Mouse (Mus musculus): ENCODE measurements around the gene Tbc1d13. TPM values are rescaled to one million over a fixed set of nuclear protein-coding genes. Genes with fewer than 3 reads are reported as not detected.
A peak's percentile ranks its signal among the peaks of the same experiment; 100 is the strongest.
"Not testable (repeated sequence)": the region's sequence is repeated elsewhere in the genome, so short reads cannot be mapped to it uniquely, and the experiment has no call there.

The Tbc1d13 gene
- total RNA-seq, 4 experiments from 2014 or later, result 49.6 to 61.9 (median 58.5) TPM

DNA sequence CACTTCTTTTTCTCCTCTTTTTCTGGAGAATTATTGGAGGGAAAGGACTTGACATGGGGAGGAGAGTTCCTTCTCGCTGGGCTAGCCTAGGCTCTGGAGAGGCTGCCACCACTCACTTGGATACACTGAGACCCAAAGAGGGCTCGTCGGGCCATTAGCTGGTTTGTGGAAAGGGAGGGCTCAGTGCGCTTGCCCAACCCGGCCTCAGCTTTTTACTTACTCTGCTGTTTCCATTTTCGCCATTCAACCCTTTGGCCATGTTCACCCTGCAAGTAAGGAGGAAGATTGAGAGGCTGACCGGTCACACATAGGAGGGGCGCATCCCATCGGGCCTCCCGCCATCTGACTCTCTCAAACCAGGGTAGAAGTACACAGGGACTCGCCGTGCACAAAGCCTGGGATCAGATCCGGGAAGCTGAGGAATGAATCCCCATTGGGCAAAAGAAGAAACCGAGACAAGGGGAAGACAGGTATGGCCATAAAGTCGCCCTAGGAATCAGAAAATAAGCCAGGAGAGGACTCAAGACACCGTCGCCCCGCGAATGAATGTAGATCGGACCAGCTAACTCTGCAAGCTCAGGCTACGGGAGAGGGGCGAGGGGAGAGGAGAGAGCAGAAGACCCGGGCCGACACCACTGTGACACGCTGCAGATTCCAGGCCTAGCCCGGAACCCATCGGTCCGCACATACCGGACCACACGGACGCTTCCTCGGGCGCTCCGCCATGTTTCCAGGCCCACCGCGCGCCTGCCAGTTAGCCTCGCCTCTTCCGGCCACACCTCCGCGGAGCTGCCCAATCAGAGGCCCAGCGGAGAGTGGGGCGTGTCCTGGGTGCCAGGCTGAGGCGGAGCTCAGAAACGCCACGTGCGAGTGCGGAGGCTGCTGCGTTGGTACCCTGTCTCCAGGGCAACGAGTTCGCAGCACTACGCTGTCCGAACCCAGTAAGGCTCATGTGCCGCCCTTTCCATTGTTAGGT, 44.4 kb downstream of the Tbc1d13 start, which contains the start of gene Spout1:
Spout1 (minus strand) TSS at position 760 of the 976 bp plus-strand sequence.
- DNase-seq (ENCODE audit: low spot score in 2 of 2), result peak; percentile 94 to 96

DNA sequence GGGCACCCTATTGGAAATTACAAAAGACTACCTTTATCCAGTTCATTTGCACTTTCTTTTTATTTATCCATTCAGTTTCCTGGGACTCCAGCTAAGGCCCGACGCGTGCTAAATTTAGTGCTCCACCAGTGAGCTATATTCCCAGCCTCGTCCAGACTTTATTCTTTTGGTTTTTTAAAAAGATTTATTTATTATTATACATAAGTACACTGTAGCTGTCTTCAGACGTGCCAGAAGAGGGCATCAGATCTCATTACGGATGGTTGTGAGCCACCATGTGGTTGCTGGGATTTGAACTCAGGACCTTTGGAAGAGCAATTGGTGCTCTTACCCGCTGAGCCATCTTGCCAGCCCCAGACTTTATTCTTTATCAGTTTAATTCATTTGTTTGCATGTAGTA, 45.2 kb downstream of the Tbc1d13 start:
- not testable (repeated sequence) for DNase-seq (ENCODE audit: low spot score in 2 of 2)

DNA sequence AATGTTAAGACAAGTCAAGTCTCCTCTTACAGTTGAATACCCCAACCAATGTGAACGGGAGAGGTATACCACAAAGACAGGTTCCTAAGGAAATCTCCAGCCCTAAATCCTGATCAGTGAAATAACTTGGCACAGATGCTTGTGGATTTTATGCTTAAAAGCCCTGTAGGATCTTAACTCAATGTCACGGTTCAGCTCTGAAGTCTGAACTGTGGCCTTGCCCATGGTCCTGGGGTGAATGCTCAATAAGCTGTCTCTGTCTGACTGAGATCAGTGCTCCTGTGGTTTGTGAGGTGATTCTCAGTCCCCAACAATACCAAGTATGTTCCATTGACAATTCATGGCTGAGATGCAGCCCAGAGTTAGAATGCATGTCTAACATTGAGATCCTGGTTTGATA, 48.9 kb downstream of the Tbc1d13 start:
- DNase-seq (ENCODE audit: low spot score in 2 of 2), result no peak

DNA sequence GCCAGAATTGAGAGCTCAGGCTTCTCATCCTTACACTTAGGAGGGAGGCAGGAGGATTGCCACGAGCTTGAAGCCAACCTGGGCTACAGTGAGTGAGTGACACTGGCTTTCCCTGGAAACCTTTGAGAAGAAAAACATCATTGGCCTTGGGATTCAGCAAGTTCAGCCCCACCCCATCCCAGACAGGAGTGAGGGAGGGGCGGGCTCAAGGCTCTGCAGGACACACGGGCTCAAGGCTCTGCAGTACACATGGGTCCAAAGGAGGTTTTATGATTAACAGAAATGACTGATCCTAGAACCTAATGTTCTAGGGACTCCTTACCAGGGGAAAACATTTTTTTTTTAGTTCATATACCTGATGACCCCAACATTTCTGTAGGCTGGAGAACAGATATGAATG, 50.2 kb downstream of the Tbc1d13 start:
- DNase-seq (ENCODE audit: low spot score in 2 of 2), result no peak

DNA sequence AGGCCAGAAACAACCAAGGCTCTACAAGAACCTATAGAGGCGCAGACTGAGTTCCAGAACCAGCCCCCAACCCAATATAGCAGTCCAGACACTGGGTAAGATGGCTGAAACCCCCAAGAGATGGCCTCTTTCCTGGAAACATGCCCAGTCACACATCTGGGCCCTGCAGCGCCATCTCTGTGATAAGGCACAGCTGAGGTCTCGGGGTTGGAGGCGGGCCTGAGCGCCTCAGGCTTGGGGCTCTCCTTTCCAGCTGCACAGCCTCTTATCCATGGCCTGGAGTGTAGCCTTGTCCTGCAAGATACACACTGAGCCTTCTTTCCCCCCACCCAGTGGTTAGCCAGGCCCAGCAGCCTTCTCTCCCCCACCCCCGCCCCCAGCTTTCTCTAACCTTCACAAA, 51.7 kb downstream of the Tbc1d13 start:
- DNase-seq (ENCODE audit: low spot score in 2 of 2), result no peak

DNA sequence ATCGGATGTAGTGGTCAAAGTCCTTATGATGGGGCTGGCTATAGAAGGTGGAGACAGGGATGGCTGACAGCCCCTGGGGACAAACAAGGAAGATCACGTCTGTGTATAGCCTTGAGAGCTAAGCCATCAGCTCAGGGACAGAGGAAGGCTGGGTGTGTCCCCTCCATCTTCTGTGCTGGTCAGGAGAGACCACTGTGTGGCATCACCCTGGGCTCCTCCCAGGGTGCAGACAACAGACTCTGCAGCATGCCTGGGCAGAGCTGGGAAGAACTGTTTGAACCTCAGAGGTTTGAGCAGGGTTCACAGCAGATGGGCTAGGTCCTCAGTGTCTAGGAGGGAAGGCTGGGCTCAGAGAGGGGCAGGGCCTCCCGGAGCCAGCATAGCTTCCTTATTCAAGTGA, 52.1 kb downstream of the Tbc1d13 start:
- DNase-seq (ENCODE audit: low spot score in 2 of 2), result no peak

DNA sequence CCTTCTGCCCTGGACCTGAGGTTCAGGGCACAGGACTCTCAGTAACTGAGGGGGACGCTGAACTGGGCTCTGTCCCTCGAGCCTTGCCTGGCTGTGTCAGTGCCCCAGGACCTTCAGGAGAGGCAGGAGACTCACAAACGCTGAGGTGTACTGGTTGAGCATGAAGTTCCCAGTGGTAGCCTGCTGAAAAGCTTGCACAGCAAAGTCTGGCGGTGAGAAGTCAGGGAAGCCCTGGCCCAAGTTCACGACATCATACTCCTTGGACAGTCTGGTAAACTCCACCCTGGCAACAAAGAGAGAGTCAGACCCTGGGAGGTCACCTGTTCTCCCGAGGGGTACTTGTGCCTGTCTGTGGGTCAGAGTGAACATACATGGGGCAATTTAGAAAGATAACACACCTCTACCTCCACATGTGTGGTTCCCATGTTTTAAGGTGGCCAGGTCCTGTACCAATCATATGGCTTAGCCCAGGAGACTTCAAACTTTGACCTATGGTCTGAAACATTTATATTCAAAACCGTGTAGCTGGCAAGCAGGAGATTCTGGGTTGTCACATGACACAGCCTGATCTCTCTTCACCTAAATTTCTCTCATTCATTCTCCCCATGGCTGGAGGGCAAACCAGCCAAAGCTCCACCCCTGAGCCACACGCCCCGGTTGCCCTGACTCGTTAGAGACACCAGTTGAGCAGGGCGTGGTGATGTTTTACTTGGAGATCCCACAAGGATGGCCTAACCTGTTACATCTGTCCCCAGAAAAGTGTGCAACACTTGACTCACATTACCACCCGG, 58.4 kb downstream of the Tbc1d13 start:
- no peak for DNase-seq (ENCODE audit: low spot score in 2 of 2)

DNA sequence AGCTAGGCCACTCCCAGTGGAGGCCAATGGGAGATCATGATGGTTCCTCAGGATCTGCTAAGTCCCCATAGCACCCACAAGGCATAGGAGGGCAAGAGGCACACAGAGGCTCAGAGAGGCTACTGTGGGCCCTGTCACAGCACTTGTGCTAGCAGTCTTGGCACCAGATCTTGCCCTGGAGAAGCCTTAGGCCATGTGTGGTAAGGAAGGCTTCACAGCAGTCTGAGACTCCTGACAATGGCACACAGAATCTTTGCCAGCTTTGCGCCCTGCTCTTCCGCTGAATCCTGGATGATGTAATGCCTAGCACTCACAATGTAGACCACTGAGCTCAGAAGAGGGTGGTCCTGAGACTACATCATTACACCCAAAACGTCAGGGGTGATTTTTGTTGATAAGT, 61.1 kb downstream of the Tbc1d13 start:
- no peak for DNase-seq (ENCODE audit: low spot score in 2 of 2)

DNA sequence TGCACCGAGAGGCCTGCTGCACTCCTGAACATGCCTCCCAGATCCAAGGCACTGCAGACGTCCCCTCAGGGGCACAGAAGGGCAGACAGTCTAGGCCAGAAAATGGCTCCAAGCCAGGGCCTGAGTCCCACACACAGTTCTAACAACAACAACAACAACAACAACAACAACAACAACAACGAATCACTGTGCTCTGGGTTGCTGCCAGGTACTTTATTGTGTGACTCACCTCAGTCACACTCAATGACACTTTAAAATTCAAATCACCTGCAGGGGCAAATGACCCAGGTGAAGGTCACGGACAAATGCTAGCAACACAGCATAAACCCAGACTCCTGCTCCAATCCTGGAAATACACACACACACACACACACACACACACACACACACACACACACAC, 64.5 kb downstream of the Tbc1d13 start:
- DNase-seq (ENCODE audit: low spot score in 2 of 2), result no peak

DNA sequence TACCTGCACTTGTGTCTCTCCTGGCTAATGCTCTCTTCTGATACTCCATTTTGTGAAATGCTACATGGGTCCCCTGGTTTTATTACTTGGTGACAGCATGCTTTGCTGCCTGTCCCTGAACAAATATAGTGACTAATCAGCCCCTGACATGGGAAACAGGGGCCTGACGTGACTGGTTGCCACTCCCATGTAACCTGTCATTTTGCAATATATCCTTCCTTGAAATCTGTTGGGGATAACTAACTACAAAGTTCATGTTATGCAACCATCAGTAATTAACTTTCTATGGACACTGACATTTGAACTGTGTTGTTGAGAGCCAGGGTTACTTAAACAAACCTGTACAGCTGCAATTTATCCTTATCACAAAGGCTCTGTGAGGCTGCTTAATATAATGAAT, 66.4 kb downstream of the Tbc1d13 start:
- DNase-seq (ENCODE audit: low spot score in 2 of 2), result no peak

DNA sequence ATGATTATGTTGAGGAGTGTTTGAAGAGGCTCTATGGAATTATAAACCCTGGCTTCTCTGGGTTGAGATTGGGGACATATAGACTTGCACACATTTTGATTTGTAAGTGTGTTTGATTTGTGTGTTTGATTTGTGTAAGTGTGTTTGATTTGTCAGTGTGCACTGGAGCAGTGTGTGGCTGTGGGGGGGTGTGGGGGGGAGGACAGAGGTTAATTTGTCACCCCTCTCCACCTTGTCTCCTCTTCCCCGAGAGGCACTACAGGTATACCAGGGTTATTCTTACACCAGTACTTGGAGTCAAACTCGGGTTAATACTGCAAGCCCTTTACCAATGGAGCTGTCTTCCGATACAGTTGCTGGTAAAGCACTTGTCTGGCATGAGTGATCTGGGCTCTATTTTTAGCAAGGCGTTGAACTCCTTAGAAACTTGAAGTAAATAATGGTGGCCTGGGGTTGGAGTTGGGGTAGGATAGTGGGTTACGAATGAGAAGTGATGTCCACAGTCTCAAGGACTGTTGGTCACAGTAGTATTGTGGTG, 66.9 kb downstream of the Tbc1d13 start:
- no peak for DNase-seq (ENCODE audit: low spot score in 2 of 2)

Other genes with a start within 250 kb of the Tbc1d13 start
- gene Odf2, start 244.5 kb upstream of the Tbc1d13 start, total RNA-seq (2022), result 100 to 1,000 TPM; 104 to 124 (median 114) TPM
- gene Gle1, start 198.3 kb upstream of the Tbc1d13 start, total RNA-seq (2022), result 10 to 100 TPM; 42.5 to 49.2 (median 44.9) TPM
- 100 to 1,000 TPM; 744 to 871 (median 808) TPM for gene Sptan1, start 168.2 kb upstream of the Tbc1d13 start, total RNA-seq (2022)
- 10 to 100 TPM; 36.9 to 45.0 (median 39.9) TPM for gene Wdr34, start 84.9 kb upstream of the Tbc1d13 start, total RNA-seq (2022)
- gene Set, start 76.4 kb upstream of the Tbc1d13 start, total RNA-seq (2022), result 100 to 1,000 TPM; 179 to 198 (median 186) TPM
- gene Pkn3, start 56.1 kb upstream of the Tbc1d13 start, total RNA-seq (2022), result 1 to 10 TPM; 2.1 to 6.1 (median 3.5) TPM
- 10 to 100 TPM in 2 of 4 experiments, 1 to 10 TPM in 2; 7.3 to 14.0 (median 10.4) TPM for gene Zdhhc12, start 40.1 kb upstream of the Tbc1d13 start, total RNA-seq (2022)
- 100 to 1,000 TPM; 173 to 203 (median 195) TPM for gene Zer1, start 9.2 kb upstream of the Tbc1d13 start, total RNA-seq (2022)
- 10 to 100 TPM; 18.7 to 28.3 (median 21.4) TPM for gene Endog, start 37.7 kb downstream of the Tbc1d13 start, total RNA-seq (2022)
- gene Spout1, start 44.7 kb downstream of the Tbc1d13 start, total RNA-seq (2022), result 10 to 100 TPM; 32.9 to 40.2 (median 35.2) TPM
- 10 to 100 TPM; 15.6 to 19.9 (median 16.9) TPM for gene Kyat1, start 72.1 kb downstream of the Tbc1d13 start, total RNA-seq (2022)
- gene Lrrc8a, start 104.0 kb downstream of the Tbc1d13 start, total RNA-seq (2022), result 10 to 100 TPM; 54.5 to 70.6 (median 60.3) TPM
- 10 to 100 TPM in 2 of 4 experiments, 1 to 10 TPM in 2; 6.7 to 11.6 (median 9.9) TPM for gene Gm28035, start 106.8 kb downstream of the Tbc1d13 start, total RNA-seq (2022)
- gene Phyhd1, start 132.5 kb downstream of the Tbc1d13 start, total RNA-seq (2022), result 10 to 100 TPM; 19.3 to 33.3 (median 24.4) TPM
- not detected for gene Gm28038, start 147.3 kb downstream of the Tbc1d13 start, total RNA-seq (2022)
- gene Dolk, start 152.6 kb downstream of the Tbc1d13 start, total RNA-seq (2022), result 10 to 100 TPM; 20.4 to 24.6 (median 23.6) TPM
- gene Nup188, start 152.7 kb downstream of the Tbc1d13 start, total RNA-seq (2022), result 10 to 100 TPM; 18.6 to 22.4 (median 20.6) TPM
- gene Sh3glb2, start 225.6 kb downstream of the Tbc1d13 start, total RNA-seq (2022), result 100 to 1,000 TPM; 230 to 295 (median 278) TPM
- 100 to 1,000 TPM; 104 to 146 (median 121) TPM for gene Miga2, start 230.5 kb downstream of the Tbc1d13 start, total RNA-seq (2022)